Mouse (Mus musculus) kidney, embryonic 14.5 days (tissue): Measurements from ENCODE around the gene Hsd17b3. TPM values are rescaled to one million over a fixed set of nuclear protein-coding genes. Genes with fewer than 3 reads are reported as not detected.

ENCODE experiments used
- ATAC-seq: fragments of 200-750 bp; cut with Nextera tagmentation; 2 replicates; pipeline ENCODE4 v1.8.0; 2017; ENCODE audit warnings: moderate number of reproducible peaks, mild to moderate bottlenecking, moderate TSS enrichment, moderate library complexity; ENCODE audit not compliant: low FRiP score, low TSS enrichment
- H3K27ac ChIP-seq: fragments of 300-500 bp; sonication (generic); 2 replicates; pipeline ENCODE4 v1.5.1; 2014; ENCODE audit warnings: low read depth, mild to moderate bottlenecking, low read length, moderate library complexity, mixed read lengths
- H3K27me3 ChIP-seq: fragments of 300-500 bp; sonication (generic); 2 replicates; pipeline ENCODE4 v1.6.1; 2014; ENCODE audit warnings: mild to moderate bottlenecking, low read length; ENCODE audit not compliant: control insufficient read depth, insufficient read depth
- H3K36me3 ChIP-seq: fragments of 300-500 bp; sonication (generic); 2 replicates; pipeline ENCODE4 v1.6.1; 2014; ENCODE audit warnings: low read length, mixed read lengths; ENCODE audit not compliant: control insufficient read depth, insufficient read depth
- H3K4me1 ChIP-seq: fragments of 300-500 bp; sonication (generic); 2 replicates; pipeline ENCODE4 v1.6.1; 2014; ENCODE audit warnings: low read length, mixed read lengths; ENCODE audit not compliant: control insufficient read depth, insufficient read depth
- H3K4me2 ChIP-seq: fragments of 300-500 bp; sonication (generic); replicated peaks from 2 replicates; pipeline ENCODE4 v1.6.1; 2014; ENCODE audit warnings: low read depth, mild to moderate bottlenecking, low read length
- H3K4me3 ChIP-seq: fragments of 300-500 bp; sonication (generic); 2 replicates; pipeline ENCODE4 v1.5.1; 2014; ENCODE audit warnings: mild to moderate bottlenecking, low read length
- H3K9ac ChIP-seq: fragments of 300-500 bp; sonication (generic); 2 replicates; pipeline ENCODE4 v1.6.1; 2014; ENCODE audit warnings: low read depth, mild to moderate bottlenecking, low read length, moderate library complexity
- H3K9me3 ChIP-seq: fragments of 300-500 bp; sonication (generic); 2 replicates; pipeline ENCODE4 v1.6.1; 2016; ENCODE audit warnings: low read length; ENCODE audit not compliant: control insufficient read depth
- WGBS: fragments of 180-500 bp; shearing (Covaris S2); extraction: QIAGEN DNeasy Blood & Tissue Kit; methylation state at CpG from one replicate; pipeline ENCODE4 v1.1.7; 2014; 5-methylcytosine and 5-hydroxymethylcytosine counted together
- polyA plus RNA-seq: library from polyadenylated mRNA; unstranded; fragments of >200 nt; fragmentation: Nextera tagmentation; extraction: Ambion mirVana; gene quantifications from 2 replicates; pipeline ENCODE4 v1.2.1, GENCODE M21; 2014

The Hsd17b3 gene
- polyA plus RNA-seq, 1 experiment from 2014 or later, result not detected

GRCm38 (mm10) chr13:64110421-64110820 is 21.4 kb upstream of the Hsd17b3 start:
- no peak for ATAC-seq
- WGBS, result 93% methylated on average over 1 of the region's 1 CpGs
- H3K4me2 ChIP-seq, result no peak overlapping the region
- peaks cover 4% of the 10 kb centered on the region; the same call in 1 of the 2 replicates for H3K4me1 ChIP-seq
- no peaks in the 10 kb centered on the region for H3K36me3 ChIP-seq
- H3K27me3 ChIP-seq, result no peaks in the 10 kb centered on the region
- H3K4me3 ChIP-seq, result no peak overlapping the region
- H3K9me3 ChIP-seq, result no peaks in the 10 kb centered on the region
- no peak overlapping the region for H3K27ac ChIP-seq
- no peak overlapping the region for H3K9ac ChIP-seq

GRCm38 (mm10) chr13:64108381-64108850 is 19.4 kb upstream of the Hsd17b3 start:
- ATAC-seq, result no peak
- WGBS, result 14% methylated on average over 5 of the region's 5 CpGs

GRCm38 (mm10) chr13:64107535-64107934 is 18.5 kb upstream of the Hsd17b3 start:
- Histone ChIP-seq H3K4me3 (no peak overlapping the region), H3K36me3 (no peaks in the 10 kb centered on the region), H3K27ac (no peak overlapping the region), H3K9me3 (no peaks in the 10 kb centered on the region), H3K9ac (no peak overlapping the region), H3K27me3 (no peaks in the 10 kb centered on the region), H3K4me2 (no peak overlapping the region), H3K4me1 (peaks cover 4% of the 10 kb centered on the region; the same call in 1 of the 2 replicates)
- 27% methylated on average over 8 of the region's 8 CpGs for WGBS
- no peak for ATAC-seq

More at GRCm38 (mm10) chr13:64108381-64108850, 19.4 kb upstream of the Hsd17b3 start:
- Histone ChIP-seq H3K4me1 (peaks cover 4% of the 10 kb centered on the region; the same call in 1 of the 2 replicates), H3K4me3 (no peak overlapping the region), H3K36me3 (no peaks in the 10 kb centered on the region), H3K27me3 (no peaks in the 10 kb centered on the region), H3K9ac (no peak overlapping the region), H3K4me2 (no peak overlapping the region), H3K9me3 (no peaks in the 10 kb centered on the region), H3K27ac (no peak overlapping the region)

- H3K27me3 ChIP-seq, result no peaks in the 10 kb centered on the region
- H3K4me1 ChIP-seq, result peaks cover 4% of the 10 kb centered on the region; the same call in 1 of the 2 replicates
- ATAC-seq, result no peak
- H3K9me3 ChIP-seq, result no peaks in the 10 kb centered on the region
- no peak overlapping the region for H3K27ac ChIP-seq
- no peak overlapping the region for H3K4me2 ChIP-seq
- no peaks in the 10 kb centered on the region for H3K36me3 ChIP-seq
- H3K4me3 ChIP-seq, result no peak overlapping the region
- H3K9ac ChIP-seq, result no peak overlapping the region
- WGBS, result 75% methylated on average over 3 of the region's 3 CpGs
Measured at GRCm38 (mm10) chr13:64107105-64107504, 18.1 kb upstream of the Hsd17b3 start.

- WGBS, result 78% methylated on average over 3 of the region's 3 CpGs
- Histone ChIP-seq H3K4me1 (peaks cover 4% of the 10 kb centered on the region; the same call in 1 of the 2 replicates), H3K4me2 (no peak overlapping the region), H3K9ac (no peak overlapping the region), H3K27ac (no peak overlapping the region), H3K36me3 (no peaks in the 10 kb centered on the region), H3K27me3 (no peaks in the 10 kb centered on the region), H3K4me3 (no peak overlapping the region), H3K9me3 (no peaks in the 10 kb centered on the region)
- no peak for ATAC-seq
Measured at GRCm38 (mm10) chr13:64105690-64106089, 16.7 kb upstream of the Hsd17b3 start.

GRCm38 (mm10) chr13:64100186-64100585 is 11.2 kb upstream of the Hsd17b3 start:
- no peaks in the 10 kb centered on the region for H3K36me3 ChIP-seq
- H3K27ac ChIP-seq, result no peak overlapping the region
- H3K9ac ChIP-seq, result no peak overlapping the region
- no peaks in the 10 kb centered on the region for H3K4me1 ChIP-seq
- no peak overlapping the region for H3K4me2 ChIP-seq
- WGBS, result 63% methylated on average over 3 of the region's 3 CpGs
- H3K9me3 ChIP-seq, result no peaks in the 10 kb centered on the region
- H3K4me3 ChIP-seq, result no peak overlapping the region
- ATAC-seq, result no peak
- no peaks in the 10 kb centered on the region for H3K27me3 ChIP-seq

GRCm38 (mm10) chr13:64098992-64099391 is 10.0 kb upstream of the Hsd17b3 start:
- Histone ChIP-seq H3K4me2 (no peak overlapping the region), H3K9me3 (no peaks in the 10 kb centered on the region), H3K4me3 (no peak overlapping the region), H3K4me1 (no peaks in the 10 kb centered on the region), H3K36me3 (no peaks in the 10 kb centered on the region), H3K9ac (no peak overlapping the region), H3K27ac (no peak overlapping the region), H3K27me3 (no peaks in the 10 kb centered on the region)
- no peak for ATAC-seq
- 77% methylated on average over 9 of the region's 9 CpGs for WGBS

- no peaks in the 10 kb centered on the region for H3K4me1 ChIP-seq
- no peak overlapping the region for H3K4me2 ChIP-seq
- H3K36me3 ChIP-seq, result no peaks in the 10 kb centered on the region
- ATAC-seq, result peak; percentile 60; the same call in 1 of the 2 replicates
- H3K9ac ChIP-seq, result no peak overlapping the region
- H3K4me3 ChIP-seq, result no peak overlapping the region
- 4% methylated on average over 1 of the region's 1 CpGs for WGBS
- H3K27ac ChIP-seq, result no peak overlapping the region
- H3K9me3 ChIP-seq, result no peaks in the 10 kb centered on the region
- H3K27me3 ChIP-seq, result no peaks in the 10 kb centered on the region
Measured at GRCm38 (mm10) chr13:64093341-64093740, 4.3 kb upstream of the Hsd17b3 start.

GRCm38 (mm10) chr13:64092752-64093151 is 3.7 kb upstream of the Hsd17b3 start:
- Histone ChIP-seq H3K4me3 (no peak overlapping the region), H3K27ac (no peak overlapping the region), H3K4me2 (no peak overlapping the region), H3K4me1 (no peaks in the 10 kb centered on the region), H3K9ac (no peak overlapping the region), H3K36me3 (no peaks in the 10 kb centered on the region), H3K9me3 (no peaks in the 10 kb centered on the region), H3K27me3 (no peaks in the 10 kb centered on the region)
- peak; percentile 44; the same call in 1 of the 2 replicates for ATAC-seq
- WGBS, result 60% methylated on average over 6 of the region's 6 CpGs
